Mouse (Mus musculus): Measurements from ENCODE around the gene Vps16. TPM values are rescaled to one million over a fixed set of nuclear protein-coding genes. Genes with fewer than 3 reads are reported as not detected.
A peak's percentile ranks its signal among the peaks of the same experiment; 100 is the strongest.

Vps16 gene
- polyA plus RNA-seq, 1 experiment from 2014 or later, result 88.4 TPM

DNA sequence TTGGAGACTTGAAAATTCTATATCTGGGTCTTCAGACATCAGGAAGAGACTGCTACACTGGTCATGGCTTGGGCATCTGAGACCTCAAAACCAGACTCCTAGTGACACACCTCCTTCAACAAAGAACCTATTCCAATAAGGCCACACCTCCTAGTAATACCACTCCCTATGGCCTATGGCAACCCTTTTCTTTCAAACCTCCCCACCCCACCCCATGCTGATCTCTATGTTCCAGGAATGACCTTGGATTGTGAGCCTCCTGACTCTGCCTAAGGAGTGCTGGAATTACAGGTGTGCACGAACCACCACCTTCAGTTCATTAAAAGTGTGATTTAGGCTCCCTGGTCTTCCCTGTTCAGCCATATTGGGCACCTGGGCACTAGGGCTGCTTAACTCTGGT, 24.1 kb upstream of the Vps16 start:
- Histone ChIP-seq H3K27ac (no peak overlapping the region), H3K4me3 (no peak overlapping the region), H3K36me3 (no peaks in the 10 kb centered on the region), H3K9me3 (no peaks in the 10 kb centered on the region), H3K27me3 (0 out of 2 replicates have a peak, but pooled peaks cover 9% of the 10 kb centered on the region), H3K4me1 (peaks cover 7% of the 10 kb centered on the region; the same call in 1 of the 2 replicates), H3K9ac (no peak overlapping the region), H3K4me2 (no peak overlapping the region)
- no peak for ATAC-seq (ENCODE audit: borderline replicate concordance, extremely low read depth, low FRiP score, low TSS enrichment)
- 91% methylated on average over 1 of the region's 1 CpGs for WGBS

DNA sequence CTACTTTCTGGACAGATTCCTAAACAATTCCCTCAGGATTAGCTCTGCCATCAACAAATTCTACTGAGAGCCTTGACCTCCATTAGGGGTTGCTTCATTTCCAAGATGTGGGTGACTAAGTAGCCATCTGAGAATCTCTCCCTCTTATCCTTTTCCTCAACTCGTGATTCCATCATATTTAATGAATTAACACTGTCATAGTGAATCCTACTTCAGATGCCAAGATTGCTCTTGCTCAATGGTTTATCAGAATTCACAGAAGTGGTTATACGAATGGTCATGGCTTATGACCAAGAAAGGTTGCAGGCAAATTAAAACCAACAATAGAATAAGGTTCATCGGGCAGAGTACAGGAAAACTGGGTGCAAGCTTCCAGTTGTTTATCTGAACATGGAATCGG, 22.2 kb upstream of the Vps16 start:
- Histone ChIP-seq H3K27ac (no peak overlapping the region), H3K9me3 (no peaks in the 10 kb centered on the region), H3K27me3 (0 out of 2 replicates have a peak, but pooled peaks cover 6% of the 10 kb centered on the region), H3K36me3 (no peaks in the 10 kb centered on the region), H3K9ac (no peak overlapping the region), H3K4me3 (no peak overlapping the region), H3K4me1 (peaks cover 7% of the 10 kb centered on the region; the same call in 1 of the 2 replicates), H3K4me2 (no peak overlapping the region)
- ATAC-seq (ENCODE audit: borderline replicate concordance, extremely low read depth, low FRiP score, low TSS enrichment), result no peak
- 69% methylated on average over 4 of the region's 4 CpGs for WGBS

DNA sequence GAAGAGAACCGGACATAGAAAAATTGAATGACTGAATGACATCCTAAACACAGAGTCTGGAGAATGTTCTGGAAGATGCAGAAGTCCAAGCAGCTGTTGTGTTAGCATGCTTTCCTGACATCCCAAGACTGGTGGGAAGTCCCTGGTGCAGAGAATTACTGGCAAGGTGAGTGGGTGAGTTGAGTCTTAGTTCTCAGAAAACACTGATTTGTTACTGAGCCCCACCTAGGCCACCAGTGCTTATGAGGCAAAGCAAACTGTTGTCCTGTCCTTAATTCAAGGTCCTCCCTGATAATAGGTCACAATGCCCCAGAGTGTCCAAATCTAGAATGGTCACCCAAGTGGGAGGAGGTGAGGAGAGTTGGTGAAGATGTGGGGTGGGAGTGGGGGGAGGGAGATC, 19.2 kb upstream of the Vps16 start, which contains the start of the genes Gm28372 and 1700020A23Rik:
TSS of gene Gm28372 (plus strand) at position 301 of the 400 bp plus-strand sequence.
TSS of gene 1700020A23Rik (plus strand) at position 321 of the 400 bp plus-strand sequence.
- Histone ChIP-seq H3K9ac (no peak within 1 kb of the TSS), H3K27ac (no peak within 1 kb of the TSS), H3K4me2 (no peak within 1 kb of the TSS), H3K4me1 (no peaks in the 10 kb centered on the region), H3K36me3 (no peaks in the 10 kb centered on the region), H3K27me3 (no peaks in the 10 kb centered on the region), H3K9me3 (no peaks in the 10 kb centered on the region), H3K4me3 (no peak within 1 kb of the TSS)
- WGBS, result 93% methylated on average over 1 of the region's 1 CpGs
- ATAC-seq (ENCODE audit: borderline replicate concordance, extremely low read depth, low FRiP score, low TSS enrichment), result no peak

DNA sequence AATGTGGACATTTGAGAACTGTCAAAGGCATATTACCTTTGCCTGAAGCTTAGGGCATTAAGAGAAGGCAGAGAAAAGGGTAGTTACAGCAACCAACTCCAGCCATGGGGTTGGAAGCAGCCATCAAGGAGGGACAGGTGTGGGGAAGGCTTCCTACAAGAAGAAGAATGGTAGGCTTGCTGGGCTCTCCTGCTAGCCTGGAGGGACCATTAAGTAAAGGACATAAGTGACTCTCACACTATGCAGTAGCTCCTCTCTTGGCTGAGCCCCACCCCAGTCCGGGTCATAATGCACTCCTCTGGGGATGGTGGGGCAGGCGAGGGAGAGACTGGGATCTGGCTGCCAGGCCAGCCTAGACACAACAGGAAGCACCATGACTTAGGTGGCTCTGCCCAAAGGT, 18.0 kb upstream of the Vps16 start, which contains the start of gene Tmem239:
TSS of gene Tmem239 (plus strand) at position 301 of the 400 bp plus-strand sequence.
- H3K36me3 ChIP-seq, result no peaks in the 10 kb centered on the region
- no peak within 1 kb of the TSS for H3K27ac ChIP-seq
- H3K9me3 ChIP-seq, result no peaks in the 10 kb centered on the region
- no peaks in the 10 kb centered on the region for H3K4me1 ChIP-seq
- no peak within 1 kb of the TSS for H3K9ac ChIP-seq
- no peak within 1 kb of the TSS for H3K4me3 ChIP-seq
- 0 out of 2 replicates have a peak, but pooled peaks have one; percentile 32 for ATAC-seq (ENCODE audit: borderline replicate concordance, extremely low read depth, low FRiP score, low TSS enrichment)
- H3K27me3 ChIP-seq, result no peaks in the 10 kb centered on the region
- WGBS, result 85% methylated on average over 2 of the region's 2 CpGs
- H3K4me2 ChIP-seq, result no peak within 1 kb of the TSS

DNA sequence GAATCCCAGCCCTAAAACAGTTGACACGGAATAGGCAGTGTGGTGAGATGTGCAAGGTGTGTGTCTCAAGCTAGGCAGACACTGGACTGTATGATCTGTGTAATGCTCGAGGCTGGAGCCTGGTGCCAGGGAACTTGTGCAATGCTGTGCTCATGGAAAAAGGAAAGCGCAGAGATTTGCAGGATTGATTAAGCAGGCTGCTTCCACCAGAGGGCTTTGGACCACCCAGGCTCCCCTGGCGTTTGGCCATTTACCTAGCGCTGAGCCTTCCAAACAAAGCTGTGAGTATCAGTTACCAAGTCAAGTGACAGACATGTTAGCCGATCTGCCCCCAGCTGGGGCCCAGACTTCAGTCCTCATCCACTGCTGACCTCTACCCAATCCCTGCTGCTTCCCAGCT, 15.9 kb upstream of the Vps16 start:
- Histone ChIP-seq H3K4me2 (no peak overlapping the region), H3K36me3 (no peaks in the 10 kb centered on the region), H3K9me3 (no peaks in the 10 kb centered on the region), H3K27ac (no peak overlapping the region), H3K9ac (no peak overlapping the region), H3K4me1 (no peaks in the 10 kb centered on the region), H3K4me3 (no peak overlapping the region), H3K27me3 (no peaks in the 10 kb centered on the region)
- ATAC-seq (ENCODE audit: borderline replicate concordance, extremely low read depth, low FRiP score, low TSS enrichment), result no peak; the same call in 1 of the 2 replicates
- WGBS, result 5% methylated on average over 6 of the region's 6 CpGs

DNA sequence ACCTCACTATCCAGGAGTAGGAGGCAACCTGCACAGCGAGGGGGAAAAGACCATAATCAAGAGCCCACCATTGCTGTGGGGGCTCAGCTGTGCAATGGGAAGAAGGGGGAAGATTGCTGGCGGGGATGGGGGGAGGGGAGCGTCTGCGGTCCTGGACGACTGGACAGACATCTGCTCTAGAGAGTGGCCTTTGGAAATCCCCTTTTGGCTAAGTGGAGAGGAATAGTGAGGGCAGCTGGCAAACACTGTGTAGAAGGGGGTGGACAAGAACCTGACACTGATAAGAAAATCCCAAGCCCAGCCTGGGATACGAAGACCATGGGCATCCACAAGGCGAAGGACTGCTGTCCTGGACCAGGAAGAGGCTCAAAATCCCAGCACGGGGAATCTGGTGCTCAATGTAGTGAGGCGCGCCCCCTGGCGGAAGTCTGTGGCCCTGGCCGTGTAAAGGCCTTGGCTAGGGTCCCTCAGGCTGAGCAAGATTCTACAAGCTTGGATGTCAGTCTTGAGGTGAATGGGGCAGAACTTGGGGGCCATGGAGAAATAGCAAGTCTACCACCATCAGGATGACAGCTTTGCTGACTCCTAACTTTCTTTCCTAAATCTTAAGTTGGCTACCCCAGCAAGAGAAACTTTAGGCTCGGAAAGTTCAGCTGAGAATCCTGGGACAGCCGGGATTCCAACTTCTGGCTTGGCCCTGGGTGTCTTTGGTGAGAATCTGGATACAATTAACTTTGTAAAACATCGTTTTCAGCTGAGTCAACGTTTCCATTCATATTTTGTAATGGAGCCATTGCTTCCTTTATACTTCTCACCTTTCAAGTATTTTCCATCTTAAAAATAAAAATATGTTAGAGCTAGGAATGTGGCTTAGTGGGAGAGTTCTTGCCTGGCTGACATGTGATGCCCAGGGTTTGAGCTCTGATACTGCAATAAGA, 12.3 kb upstream of the Vps16 start:
- Histone ChIP-seq H3K4me2 (no peak overlapping the region), H3K36me3 (no peaks in the 10 kb centered on the region), H3K27me3 (no peaks in the 10 kb centered on the region), H3K27ac (no peak overlapping the region), H3K9me3 (no peaks in the 10 kb centered on the region), H3K4me3 (no peak overlapping the region), H3K4me1 (no peaks in the 10 kb centered on the region), H3K9ac (no peak overlapping the region)
- 34% methylated on average over 16 of the region's 16 CpGs for WGBS
- peak; percentile 47; the same call in 1 of the 2 replicates for ATAC-seq (ENCODE audit: borderline replicate concordance, extremely low read depth, low FRiP score, low TSS enrichment)

DNA sequence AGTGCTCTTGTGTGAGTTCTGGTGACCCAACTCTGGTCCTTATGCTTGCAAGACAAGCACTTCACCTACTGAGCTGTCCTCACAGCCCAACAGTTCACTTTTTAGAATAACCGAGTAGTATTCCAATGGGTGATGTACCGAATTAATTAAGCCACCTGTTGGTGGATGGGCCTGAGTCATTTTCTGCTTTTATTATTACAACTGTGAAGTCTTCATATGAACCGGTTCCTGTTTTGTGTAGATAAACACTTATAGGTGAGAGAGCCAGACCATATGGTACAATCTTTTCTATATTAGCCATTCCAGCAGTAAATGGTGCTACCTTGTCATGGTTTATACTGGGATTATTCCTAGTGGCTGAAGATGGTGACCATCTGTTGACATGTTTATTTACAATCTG, 11.4 kb upstream of the Vps16 start:
- Histone ChIP-seq H3K27me3 (no peaks in the 10 kb centered on the region), H3K4me2 (no peak overlapping the region), H3K4me3 (no peak overlapping the region), H3K36me3 (no peaks in the 10 kb centered on the region), H3K9ac (no peak overlapping the region), H3K27ac (no peak overlapping the region), H3K4me1 (no peaks in the 10 kb centered on the region), H3K9me3 (no peaks in the 10 kb centered on the region)
- WGBS, result 64% methylated on average over 3 of the region's 3 CpGs
- ATAC-seq (ENCODE audit: borderline replicate concordance, extremely low read depth, low FRiP score, low TSS enrichment), result no peak

DNA sequence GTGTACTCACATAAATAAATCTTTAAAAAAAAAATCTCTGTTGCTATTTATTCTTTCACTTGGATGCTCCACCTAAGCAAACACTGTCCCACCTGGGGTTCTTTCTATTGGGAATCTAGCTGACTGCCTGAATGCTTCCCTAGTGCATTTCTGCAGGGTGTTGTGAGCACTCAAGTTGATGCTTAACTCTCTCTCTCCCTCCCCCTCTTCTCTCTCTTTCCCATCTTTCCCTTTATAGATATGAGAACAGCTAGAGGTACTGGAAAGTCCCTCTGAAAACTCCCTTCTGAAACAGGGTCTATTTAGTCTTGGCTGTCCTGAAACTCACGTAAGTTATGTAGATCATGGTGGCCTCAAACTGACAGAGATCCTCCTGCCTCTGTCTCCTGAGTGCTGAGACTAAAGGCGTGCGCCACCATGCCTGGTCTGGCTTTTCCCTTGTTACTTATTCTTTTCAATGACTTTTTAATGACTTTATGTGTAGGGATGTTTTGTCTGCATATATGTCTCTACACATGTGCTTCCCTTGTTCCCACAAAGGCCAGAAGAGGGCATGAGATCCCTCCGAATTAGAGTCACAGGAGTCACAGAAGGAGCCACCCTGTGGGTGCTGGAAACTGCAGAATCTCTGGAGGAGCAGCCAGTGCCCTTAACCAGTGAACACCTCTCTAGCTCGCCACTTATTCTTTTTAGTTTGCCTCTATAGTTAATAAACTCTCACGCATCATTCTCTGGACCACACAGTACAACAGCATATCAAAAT, 9.9 kb upstream of the Vps16 start:
- 71% methylated on average over 6 of the region's 6 CpGs for WGBS
- no peak for ATAC-seq (ENCODE audit: borderline replicate concordance, extremely low read depth, low FRiP score, low TSS enrichment)
- no peak overlapping the region for H3K27ac ChIP-seq

DNA sequence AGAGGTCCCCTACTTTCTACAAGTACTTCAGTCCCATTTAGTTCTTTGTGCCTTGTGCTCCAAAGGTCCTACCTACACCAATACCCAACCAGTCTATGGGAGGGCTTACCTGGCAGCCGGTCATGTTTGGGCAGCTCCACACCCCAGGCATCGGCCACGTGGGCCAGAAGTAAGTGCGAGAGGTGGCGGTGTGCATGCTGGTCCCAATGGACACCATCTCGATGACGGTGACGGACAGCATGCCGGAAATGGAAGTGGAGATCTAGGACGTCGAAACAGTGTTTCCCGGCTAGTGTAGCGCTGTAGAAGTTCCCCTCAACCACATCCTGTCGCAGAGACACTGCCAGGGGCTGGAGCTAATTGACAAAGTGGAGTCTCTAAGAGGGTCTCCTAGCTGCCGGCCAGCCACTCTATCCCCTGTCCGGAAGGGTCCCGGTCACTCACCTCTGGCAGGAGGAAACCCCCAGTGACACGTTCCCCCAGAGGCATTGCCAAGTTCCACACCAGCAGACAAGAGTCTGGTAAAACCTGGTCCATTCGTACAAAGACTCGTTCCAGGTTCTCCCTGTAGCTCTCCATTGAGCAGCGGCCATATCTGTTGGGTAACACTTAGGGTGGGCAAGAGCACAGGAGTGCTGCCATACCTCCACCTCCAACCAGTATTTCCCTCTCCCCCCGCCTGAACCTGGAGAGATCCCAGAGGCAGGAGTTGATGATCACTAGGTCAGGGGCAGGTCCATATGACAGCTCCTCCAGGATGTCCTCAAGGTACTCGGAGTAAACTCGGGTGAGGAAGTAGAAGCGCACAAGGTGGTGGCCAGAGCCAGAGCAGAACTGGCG, 2.1 kb upstream of the Vps16 start:
- H3K9me3 ChIP-seq, result no peaks in the 10 kb centered on the region
- ATAC-seq (ENCODE audit: borderline replicate concordance, extremely low read depth, low FRiP score, low TSS enrichment), result no peak
- no peak overlapping the region for H3K27ac ChIP-seq
- H3K27me3 ChIP-seq, result no peaks in the 10 kb centered on the region
- 94% methylated on average over 26 of the region's 26 CpGs for WGBS
- H3K36me3 ChIP-seq, result no peaks in the 10 kb centered on the region
- H3K4me3 ChIP-seq, result no peak overlapping the region
- peaks cover 17% of the 10 kb centered on the region for H3K4me1 ChIP-seq
- H3K9ac ChIP-seq, result no peak overlapping the region
- no peak overlapping the region for H3K4me2 ChIP-seq

More for the DNA sequence above, 9.9 kb upstream of the Vps16 start:
- no peaks in the 10 kb centered on the region for H3K9me3 ChIP-seq
- no peaks in the 10 kb centered on the region for H3K4me1 ChIP-seq
- no peaks in the 10 kb centered on the region for H3K36me3 ChIP-seq
- H3K9ac ChIP-seq, result no peak overlapping the region
- H3K27me3 ChIP-seq, result no peaks in the 10 kb centered on the region
- H3K4me3 ChIP-seq, result no peak overlapping the region
- no peak overlapping the region for H3K4me2 ChIP-seq

DNA sequence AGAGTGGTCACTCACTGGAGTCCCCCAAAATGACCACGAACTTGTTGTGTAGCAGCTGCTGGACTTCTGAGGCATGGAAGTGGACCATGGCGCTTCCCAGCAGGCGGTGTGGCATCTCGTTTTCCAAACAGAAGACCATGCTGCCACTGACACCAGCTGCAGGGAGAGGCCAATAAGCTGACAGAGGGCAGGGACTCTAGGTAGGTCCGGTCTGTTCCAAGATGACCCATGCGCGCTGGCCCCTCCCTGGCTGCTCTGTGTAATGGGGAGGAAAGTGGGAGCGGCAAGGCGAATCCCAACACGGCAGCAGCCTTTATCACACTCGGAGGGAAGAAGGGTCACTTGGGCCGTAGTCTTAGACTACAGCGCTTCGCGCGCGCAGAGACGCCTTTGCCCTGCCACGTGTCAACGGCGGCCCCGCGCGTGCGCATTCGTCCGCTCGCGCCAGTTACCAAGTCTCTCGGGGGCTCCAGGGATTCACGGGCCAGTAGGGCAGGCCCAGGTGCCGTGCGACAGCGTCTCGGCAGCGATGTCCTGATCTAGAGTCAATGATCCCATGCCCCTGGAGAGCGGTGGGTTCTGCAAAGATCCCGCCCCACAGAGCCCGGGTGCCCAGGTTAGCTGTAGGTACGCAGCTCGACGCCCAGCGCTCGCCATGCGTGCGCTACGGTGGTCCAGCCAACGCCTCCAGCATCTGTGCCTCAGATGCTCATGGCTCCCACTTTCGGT, 578 bp upstream of the Vps16 start:
- Histone ChIP-seq H3K4me1 (peaks cover 17% of the 10 kb centered on the region), H3K27ac (peak overlapping the region; percentile 89), H3K9me3 (no peaks in the 10 kb centered on the region), H3K36me3 (no peaks in the 10 kb centered on the region), H3K27me3 (no peaks in the 10 kb centered on the region), H3K9ac (peak overlapping the region; percentile 73), H3K4me2 (peak overlapping the region; percentile 86), H3K4me3 (peak overlapping the region; percentile 68)
- 12% methylated on average over 48 of the region's 49 CpGs for WGBS
- peak; percentile 51; the same call in 1 of the 2 replicates for ATAC-seq (ENCODE audit: borderline replicate concordance, extremely low read depth, low FRiP score, low TSS enrichment)
